Mouse (Mus musculus) intestine, embryonic 15.5 days (tissue): ENCODE results near the gene Aspm. TPM values are rescaled to one million over a fixed set of nuclear protein-coding genes. Genes with fewer than 3 reads are reported as not detected.
"Not testable (repeated sequence)": the region's sequence is repeated elsewhere in the genome, so short reads cannot be mapped to it uniquely, and the experiment has no call there.

Source experiments
- ATAC-seq: fragments of 200-750 bp; cut with Nextera tagmentation; 2 replicates; pipeline ENCODE4 v1.8.0; 2017; ENCODE audit warnings: moderate TSS enrichment, moderate library complexity
- H3K27ac ChIP-seq: fragments of 300-500 bp; sonication (generic); 2 replicates; pipeline ENCODE4 v1.5.1; 2015; ENCODE audit warnings: mild to moderate bottlenecking, inconsistent platforms
- H3K27me3 ChIP-seq: fragments of 300-500 bp; sonication (generic); replicated peaks from 2 replicates; pipeline ENCODE4 v1.6.1; 2015; ENCODE audit warnings: inconsistent platforms
- H3K36me3 ChIP-seq: fragments of 300-500 bp; sonication (generic); 2 replicates; pipeline ENCODE4 v1.6.1; 2015; ENCODE audit warnings: inconsistent platforms
- H3K4me1 ChIP-seq: fragments of 300-500 bp; sonication (generic); replicated peaks from 2 replicates; pipeline ENCODE4 v1.6.1; 2015; ENCODE audit warnings: inconsistent platforms
- H3K4me2 ChIP-seq: fragments of 300-500 bp; sonication (generic); replicated peaks from 2 replicates; pipeline ENCODE4 v1.6.1; 2015; ENCODE audit warnings: mild to moderate bottlenecking, inconsistent platforms
- H3K4me3 ChIP-seq: fragments of 300-500 bp; sonication (generic); replicated peaks from 2 replicates; pipeline ENCODE4 v1.5.1; 2015; ENCODE audit warnings: inconsistent platforms
- H3K9ac ChIP-seq: fragments of 300-500 bp; sonication (generic); 2 replicates; pipeline ENCODE4 v1.6.1; 2015; ENCODE audit warnings: inconsistent platforms
- H3K9me3 ChIP-seq: fragments of 300-500 bp; sonication (generic); 2 replicates; pipeline ENCODE4 v1.6.1; 2016; ENCODE audit warnings: inconsistent platforms
- WGBS: fragments of 180-500 bp; shearing (Covaris S2); methylation state at CpG from one replicate; pipeline ENCODE4 v1.1.7; 2015; 5-methylcytosine and 5-hydroxymethylcytosine counted together
- polyA plus RNA-seq: library from polyadenylated mRNA; unstranded; fragments of >200 nt; fragmentation: Nextera tagmentation; extraction: Ambion mirVana; gene quantifications from 2 replicates; pipeline ENCODE4 v1.2.1, GENCODE M21; 2015

Aspm gene
- 10.6 and 12.6 TPM in 2 replicates for polyA plus RNA-seq

- ATAC-seq: peak; percentile 99
- Histone ChIP-seq H3K9me3 (no peaks in the 10 kb centered on the region), H3K9ac (peak within 1 kb of the TSS; percentile 62), H3K27me3 (no peaks in the 10 kb centered on the region), H3K27ac (peak within 1 kb of the TSS; percentile 48), H3K4me3 (peak within 1 kb of the TSS; percentile 66), H3K4me1 (peaks cover 8% of the 10 kb centered on the region; the same call in 1 of the 2 replicates), H3K4me2 (peak within 1 kb of the TSS; percentile 74), H3K36me3 (0 out of 2 replicates have a peak, but pooled peaks cover 5% of the 10 kb centered on the region)
- under 1% methylated on average over 63 of the region's 65 CpGs for WGBS
These were observed at the start of gene Aspm for GRCm38 (mm10) chr1:139454340-139455225. Aspm (plus strand) TSS chr1:139454772.

- no peak overlapping the region for H3K27ac ChIP-seq
- no peaks in the 10 kb centered on the region for H3K4me1 ChIP-seq
- no peaks in the 10 kb centered on the region for H3K27me3 ChIP-seq
- 0 out of 2 replicates have a peak, but pooled peaks cover 2% of the 10 kb centered on the region for H3K9me3 ChIP-seq
- H3K36me3 ChIP-seq: no peaks in the 10 kb centered on the region
- H3K4me2 ChIP-seq: no peak overlapping the region
- ATAC-seq: no peak
- H3K9ac ChIP-seq: no peak overlapping the region
- H3K4me3 ChIP-seq: no peak overlapping the region
These were observed 48.8 kb upstream of the Aspm start for GRCm38 (mm10) chr1:139405766-139406165.

- no peak for ATAC-seq
- Histone ChIP-seq H3K9me3 (0 out of 2 replicates have a peak, but pooled peaks cover 2% of the 10 kb centered on the region), H3K9ac (no peak overlapping the region), H3K27ac (no peak overlapping the region), H3K4me3 (no peak overlapping the region), H3K36me3 (no peaks in the 10 kb centered on the region), H3K27me3 (no peaks in the 10 kb centered on the region), H3K4me1 (no peaks in the 10 kb centered on the region), H3K4me2 (no peak overlapping the region)
- 56% methylated on average over 5 of the region's 5 CpGs for WGBS
These were observed 46.9 kb upstream of the Aspm start for GRCm38 (mm10) chr1:139407701-139408100.

- H3K9ac ChIP-seq, ATAC-seq, H3K4me3 ChIP-seq, H3K36me3 ChIP-seq, H3K4me1 ChIP-seq, H3K27me3 ChIP-seq, H3K9me3 ChIP-seq, H3K4me2 ChIP-seq, H3K27ac ChIP-seq: not testable (repeated sequence)
- 88% methylated on average over 2 of the region's 2 CpGs for WGBS
These were observed 42.2 kb upstream of the Aspm start for GRCm38 (mm10) chr1:139412365-139412764.

GRCm38 (mm10) chr1:139413465-139413864, 41.1 kb upstream of the Aspm start:
- no peak overlapping the region for H3K9ac ChIP-seq
- no peaks in the 10 kb centered on the region for H3K4me1 ChIP-seq
- ATAC-seq: no peak
- no peaks in the 10 kb centered on the region for H3K27me3 ChIP-seq
- H3K27ac ChIP-seq: no peak overlapping the region
- H3K9me3 ChIP-seq: 0 out of 2 replicates have a peak, but pooled peaks cover 2% of the 10 kb centered on the region
- WGBS: 77% methylated on average over 3 of the region's 3 CpGs
- no peaks in the 10 kb centered on the region for H3K36me3 ChIP-seq
- no peak overlapping the region for H3K4me2 ChIP-seq
- H3K4me3 ChIP-seq: no peak overlapping the region

- ATAC-seq: peak; percentile 24
- no peak overlapping the region for H3K27ac ChIP-seq
These were observed 33.1 kb upstream of the Aspm start for GRCm38 (mm10) chr1:139421521-139421874.

GRCm38 (mm10) chr1:139421875-139422791, 32.4 kb upstream of the Aspm start, which contains the start of gene Zbtb41:
Zbtb41 (plus strand) TSS chr1:139422288.
- peak; percentile 98 for ATAC-seq
- peaks cover 15% of the 10 kb centered on the region for H3K4me1 ChIP-seq
- H3K9ac ChIP-seq: peak within 1 kb of the TSS; percentile 92
- peak within 1 kb of the TSS; percentile 66 for H3K4me2 ChIP-seq
- no peaks in the 10 kb centered on the region; the same call in 1 of the 2 replicates for H3K36me3 ChIP-seq
- H3K27me3 ChIP-seq: no peaks in the 10 kb centered on the region
- WGBS: under 1% methylated on average over 72 of the region's 88 CpGs
- peak within 1 kb of the TSS; percentile 89 for H3K27ac ChIP-seq
- H3K4me3 ChIP-seq: peak within 1 kb of the TSS; percentile 91
- no peaks in the 10 kb centered on the region for H3K9me3 ChIP-seq

More at GRCm38 (mm10) chr1:139421521-139421874, 33.1 kb upstream of the Aspm start:
- Histone ChIP-seq H3K4me1 (peaks cover 15% of the 10 kb centered on the region), H3K4me2 (peak overlapping the region; percentile 66), H3K4me3 (peak overlapping the region; percentile 91), H3K27me3 (no peaks in the 10 kb centered on the region), H3K36me3 (no peaks in the 10 kb centered on the region), H3K9me3 (no peaks in the 10 kb centered on the region), H3K9ac (peak overlapping the region; percentile 92)
- 3% methylated on average over 8 of the region's 8 CpGs for WGBS

GRCm38 (mm10) chr1:139422941-139423340, 31.6 kb upstream of the Aspm start:
- peaks cover 15% of the 10 kb centered on the region for H3K4me1 ChIP-seq
- peak overlapping the region; percentile 91 for H3K4me3 ChIP-seq
- peak overlapping the region; percentile 66 for H3K4me2 ChIP-seq
- peak; percentile 13; the same call in 1 of the 2 replicates for ATAC-seq
- peak overlapping the region; percentile 92 for H3K9ac ChIP-seq
- no peaks in the 10 kb centered on the region for H3K27me3 ChIP-seq
- H3K36me3 ChIP-seq: no peaks in the 10 kb centered on the region; the same call in 1 of the 2 replicates
- no peaks in the 10 kb centered on the region for H3K9me3 ChIP-seq
- 15% methylated on average over 10 of the region's 10 CpGs for WGBS
- no peak overlapping the region for H3K27ac ChIP-seq

- no peak overlapping the region for H3K27ac ChIP-seq
- H3K4me2 ChIP-seq: peak overlapping the region; percentile 66
- H3K4me1 ChIP-seq: peaks cover 15% of the 10 kb centered on the region
- peak overlapping the region; percentile 23; the same call in 1 of the 2 replicates for H3K9ac ChIP-seq
- no peaks in the 10 kb centered on the region for H3K9me3 ChIP-seq
- H3K36me3 ChIP-seq: no peaks in the 10 kb centered on the region; the same call in 1 of the 2 replicates
- no peak for ATAC-seq
- WGBS: 52% methylated on average over 10 of the region's 10 CpGs
- peak overlapping the region; percentile 11 for H3K4me3 ChIP-seq
- H3K27me3 ChIP-seq: no peaks in the 10 kb centered on the region
These were observed 30.6 kb upstream of the Aspm start for GRCm38 (mm10) chr1:139423931-139424330.

GRCm38 (mm10) chr1:139425006-139425405, 29.6 kb upstream of the Aspm start:
- Histone ChIP-seq H3K27me3 (no peaks in the 10 kb centered on the region), H3K36me3 (peaks cover 7% of the 10 kb centered on the region; the same call in 1 of the 2 replicates), H3K9ac (no peak overlapping the region), H3K4me2 (peak overlapping the region; percentile 60), H3K27ac (no peak overlapping the region), H3K9me3 (no peaks in the 10 kb centered on the region), H3K4me1 (peaks cover 15% of the 10 kb centered on the region), H3K4me3 (peak overlapping the region; percentile 16; the same call in 1 of the 2 replicates)
- ATAC-seq: no peak
- WGBS: 37% methylated on average over 3 of the region's 3 CpGs

GRCm38 (mm10) chr1:139438373-139438772, 16.2 kb upstream of the Aspm start:
- Histone ChIP-seq H3K36me3 (0 out of 2 replicates have a peak, but pooled peaks cover 9% of the 10 kb centered on the region), H3K27ac (no peak overlapping the region), H3K4me3 (no peak overlapping the region), H3K9ac (no peak overlapping the region), H3K4me2 (no peak overlapping the region), H3K9me3 (no peaks in the 10 kb centered on the region), H3K4me1 (no peaks in the 10 kb centered on the region), H3K27me3 (no peaks in the 10 kb centered on the region)
- 0 out of 2 replicates have a peak, but pooled peaks have one; percentile 53 for ATAC-seq

GRCm38 (mm10) chr1:139443103-139443502, 11.5 kb upstream of the Aspm start:
- not testable (repeated sequence) for H3K9me3 ChIP-seq, H3K36me3 ChIP-seq, H3K27ac ChIP-seq, H3K27me3 ChIP-seq, H3K4me2 ChIP-seq, H3K4me1 ChIP-seq, H3K4me3 ChIP-seq, H3K9ac ChIP-seq, ATAC-seq
- WGBS: 89% methylated on average over 9 of the region's 9 CpGs
